Mouse (Mus musculus) large intestine, adult 2 months (tissue): ENCODE data around the gene Olfr532. TPM values are rescaled to one million over a fixed set of nuclear protein-coding genes. Genes with fewer than 3 reads are reported as not detected.
"Not testable (repeated sequence)": the region's sequence is repeated elsewhere in the genome, so short reads cannot be mapped to it uniquely, and the experiment has no call there.

ENCODE experiments used
- DNase-seq: peaks from one replicate; pipeline ENCODE4 v3.0.0-alpha.2; 2012; ENCODE audit warnings: low read depth, low spot score
- WGBS: fragments of 180-500 bp; shearing (Covaris S2); methylation state at CpG from one replicate; pipeline ENCODE4 v1.1.7; 2018; 5-methylcytosine and 5-hydroxymethylcytosine counted together
- polyA plus RNA-seq: library from polyadenylated mRNA; depleted of rRNA; stranded (reverse); fragments of >200 nt; gene quantifications from 2 replicates; pipeline ENCODE4 v1.2.3, GENCODE M21; 2012; rRNA removed

Olfr532 gene
- not detected in 2 replicates for polyA plus RNA-seq

DNA sequence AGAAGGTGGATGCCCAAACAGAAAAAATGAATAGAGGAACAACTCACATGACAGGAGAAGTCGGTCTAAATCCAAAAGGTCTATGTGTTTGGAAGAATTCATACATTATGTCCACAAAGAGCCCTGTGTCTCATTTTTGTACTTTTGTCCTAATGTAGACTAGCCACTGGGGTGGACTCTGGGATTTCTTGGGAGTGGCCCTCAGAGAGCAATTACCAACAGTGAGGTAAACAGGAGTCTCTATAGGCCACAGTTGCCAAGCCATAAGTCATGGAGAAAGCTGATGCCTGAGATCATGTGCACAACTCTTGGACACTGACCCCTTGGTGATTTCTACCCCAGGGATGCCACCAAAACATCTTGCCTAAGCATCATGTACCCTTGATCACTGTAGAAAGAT lies at the start of gene Olfr532:
Olfr532 (minus strand) TSS at position 101 of the 400 bp plus-strand sequence.
- no peak for DNase-seq
- WGBS = 84% methylated on average over 1 of the region's 1 CpGs

DNA sequence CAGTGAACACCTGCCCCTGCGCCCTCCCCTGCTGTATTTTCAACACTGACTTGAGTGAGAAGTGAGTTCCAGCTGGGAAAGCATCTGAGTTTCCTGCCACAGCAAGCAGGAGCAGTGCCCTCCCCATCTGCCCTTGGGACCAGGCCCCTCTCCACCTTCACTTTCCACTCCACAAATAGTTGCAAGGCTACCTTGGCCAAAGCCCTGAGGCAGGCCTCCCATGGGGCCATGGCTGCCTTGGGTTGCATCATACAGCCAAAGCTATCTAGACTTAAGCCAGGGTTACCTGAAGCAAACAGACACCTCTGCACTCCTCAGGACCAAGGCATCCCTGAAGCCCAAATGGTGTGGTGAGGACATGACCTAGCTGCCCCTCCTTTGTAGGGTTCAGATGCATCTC lies 41.6 kb upstream of the Olfr532 start, which contains the start of gene Olfr533:
Olfr533 (plus strand) TSS at position 301 of the 400 bp plus-strand sequence.
- WGBS = 75% methylated on average over 1 of the region's 1 CpGs
- DNase-seq = not testable (repeated sequence)

DNA sequence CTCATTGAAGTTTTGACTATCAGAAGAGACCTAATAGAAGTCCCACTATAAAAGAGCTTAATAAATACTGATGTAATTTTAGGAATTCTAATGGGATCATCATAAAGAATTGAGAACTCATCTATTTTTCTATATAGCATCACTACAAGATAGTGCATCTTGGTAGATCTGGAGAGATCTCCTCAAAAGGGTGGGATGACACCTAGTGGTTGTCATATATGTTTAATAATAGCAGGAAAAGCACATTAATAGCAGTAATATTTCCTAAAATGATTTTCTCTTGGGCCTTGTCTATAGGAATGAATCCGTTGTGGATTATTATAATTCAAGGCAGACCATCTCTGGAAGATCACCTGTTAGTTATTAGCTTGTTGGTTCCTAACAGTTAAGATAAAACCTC lies 21.7 kb upstream of the Olfr532 start:
- whole genome bisulfite sequencing = 84% methylated on average over 1 of the region's 1 CpGs
- no peak for DNase-seq

DNA sequence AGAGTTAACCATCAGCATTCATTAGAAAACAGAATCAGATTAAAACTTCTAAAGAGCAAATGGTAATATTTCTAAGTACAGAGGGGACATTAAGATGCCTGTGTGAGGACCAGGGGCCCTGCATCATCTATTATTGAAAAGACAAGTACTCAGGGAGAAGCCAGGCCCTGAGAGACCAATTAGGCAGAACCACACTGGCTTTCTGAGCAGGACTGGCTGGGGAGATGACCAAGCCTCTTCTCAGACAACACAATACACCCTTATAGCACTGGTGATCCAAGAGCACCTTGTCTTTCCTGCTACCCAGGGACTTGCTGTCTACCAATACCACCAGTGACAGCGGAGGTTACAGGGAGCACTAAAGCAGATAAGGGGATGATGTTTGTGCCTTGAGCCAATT lies 18.6 kb downstream of the Olfr532 start, which contains the start of gene Olfr531:
Olfr531 (minus strand) TSS at position 101 of the 400 bp plus-strand sequence.
- no peak for DNase-seq
- WGBS = 76% methylated on average over 1 of the region's 1 CpGs

DNA sequence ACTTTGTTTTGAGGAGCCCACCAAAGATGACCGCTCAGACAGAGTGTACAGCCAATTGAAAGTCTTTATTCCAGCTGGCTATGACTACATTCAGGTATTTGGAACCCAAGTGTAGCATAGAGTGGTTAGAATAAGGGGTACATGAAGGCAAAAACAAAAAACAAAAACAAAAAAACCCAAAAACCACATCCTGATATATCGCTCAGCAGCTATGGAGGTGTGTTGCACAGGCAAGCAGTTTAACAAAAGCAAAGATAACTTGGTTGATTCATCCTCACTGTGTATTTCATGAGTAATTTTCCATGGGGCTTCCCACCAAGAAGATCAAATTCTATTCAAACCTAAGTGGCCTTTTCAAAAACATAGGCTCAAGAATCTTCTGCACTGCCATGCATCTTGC lies 44.5 kb downstream of the Olfr532 start:
- 91% methylated on average over 2 of the region's 2 CpGs for WGBS
- DNase-seq = no peak

DNA sequence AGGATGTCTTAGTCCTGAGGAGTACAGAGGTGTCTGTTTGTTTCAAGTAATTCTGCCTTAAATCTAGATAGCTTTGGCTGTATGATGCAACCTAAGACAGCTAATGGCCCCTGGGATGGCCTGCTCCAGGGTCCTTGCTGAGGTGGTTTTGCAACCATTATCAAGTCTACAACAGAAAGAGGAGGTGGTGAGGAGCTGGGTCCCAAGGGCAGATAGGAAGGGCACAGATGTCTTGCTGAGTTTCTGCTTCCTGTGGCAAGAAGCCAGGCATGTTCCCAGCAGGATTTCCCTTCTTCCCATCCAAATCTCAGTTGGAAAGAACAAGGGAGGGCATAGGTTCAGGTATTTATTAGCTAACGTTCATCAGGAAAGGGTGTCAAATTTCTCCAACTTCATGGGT lies 45.2 kb downstream of the Olfr532 start, which contains the start of gene Olfr530:
Olfr530 (minus strand) TSS at position 101 of the 400 bp plus-strand sequence.
- DNase-seq = no peak
- whole genome bisulfite sequencing = 16% methylated on average over 1 of the region's 1 CpGs

DNA sequence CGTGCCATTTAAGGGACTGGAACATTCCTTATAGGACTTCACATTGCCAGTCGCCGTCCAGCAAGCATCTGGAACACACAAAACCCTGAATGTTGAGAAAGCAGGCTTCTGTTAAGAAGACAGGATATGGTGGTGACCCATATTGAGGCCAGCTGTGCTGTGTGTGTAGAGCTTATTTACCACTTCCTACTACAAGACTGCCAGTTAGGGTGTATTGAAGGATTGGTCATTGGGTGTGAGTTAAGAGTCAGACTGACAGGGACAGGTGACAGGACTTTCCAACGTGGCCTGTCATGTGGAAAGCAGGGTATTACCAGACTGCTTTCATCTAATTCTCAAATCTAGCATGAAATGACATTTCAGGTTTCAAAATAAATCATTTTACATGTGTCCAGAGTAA lies 47.1 kb downstream of the Olfr532 start:
- WGBS = 70% methylated on average over 4 of the region's 4 CpGs
- no peak for DNase-seq

Other genes with a start within 250 kb of the Olfr532 start
- gene Olfr523, start 248.4 kb downstream of the Olfr532 start, polyA plus RNA-seq = not detected in 2 replicates
- 0.06 and 0.07 TPM in 2 replicates for gene Olfr524, start 215.7 kb downstream of the Olfr532 start, polyA plus RNA-seq
- gene Cd163l1, start 203.4 kb downstream of the Olfr532 start, polyA plus RNA-seq = 0.43 and 0.78 TPM in 2 replicates
- gene 5830411N06Rik, start 174.4 kb downstream of the Olfr532 start, polyA plus RNA-seq = 0.51 and 0.71 TPM in 2 replicates
- gene Olfr525, start 100.8 kb downstream of the Olfr532 start, polyA plus RNA-seq = not detected in 2 replicates
- not detected in 2 replicates for gene Olfr527, start 87.6 kb downstream of the Olfr532 start, polyA plus RNA-seq
- gene Olfr60, start 60.0 kb downstream of the Olfr532 start, polyA plus RNA-seq = 0.57 and 0.93 TPM in 2 replicates
- gene Olfr530, start 45.3 kb downstream of the Olfr532 start, polyA plus RNA-seq = 0.10 TPM in 1 of 2 replicates, not detected in the other
- not detected in 2 replicates for gene Olfr531, start 18.7 kb downstream of the Olfr532 start, polyA plus RNA-seq
- gene Olfr533, start 41.7 kb upstream of the Olfr532 start, polyA plus RNA-seq = not detected in 2 replicates
- gene Olfr535, start 62.6 kb upstream of the Olfr532 start, polyA plus RNA-seq = not detected in 2 replicates
- not detected in 2 replicates for gene Olfr536, start 85.8 kb upstream of the Olfr532 start, polyA plus RNA-seq
- gene Olfr538, start 146.2 kb upstream of the Olfr532 start, polyA plus RNA-seq = not detected in 2 replicates
- gene Olfr46, start 179.6 kb upstream of the Olfr532 start, polyA plus RNA-seq = not detected in 2 replicates
- not detected in 2 replicates for gene Olfr61, start 207.3 kb upstream of the Olfr532 start, polyA plus RNA-seq
- not detected in 2 replicates for gene Olfr53, start 224.8 kb upstream of the Olfr532 start, polyA plus RNA-seq
- gene Olfr539, start 238.3 kb upstream of the Olfr532 start, polyA plus RNA-seq = not detected in 2 replicates